Mouse (Mus musculus): ENCODE measurements around the gene Ppp4r3b. TPM values are rescaled to one million over a fixed set of nuclear protein-coding genes. Genes with fewer than 3 reads are reported as not detected.
A peak's percentile ranks its signal among the peaks of the same experiment; 100 is the strongest.

The Ppp4r3b gene
- total and polyA plus RNA-seq, 3 experiments: 58.9 to 145 (median 95.7) TPM

GRCm38 (mm10) chr11:29188981-29189380, 16.3 kb downstream of the Ppp4r3b start:
- Histone ChIP-seq H3K27ac (ENCODE audit: control insufficient read depth, low read depth, low read length) (no peak overlapping the region), H3K36me3 (ENCODE audit: control insufficient read depth in 1 of 2, insufficient read depth in 2 of 2, low read length in 2 of 2) (peaks cover 13 to 62% of the 10 kb centered on the region in 2 experiments), H3K4me1 (ENCODE audit: control insufficient read depth in 1 of 2, insufficient read depth in 2 of 2, low read length in 2 of 2) (peaks cover 0 to 6% of the 10 kb centered on the region in 2 experiments; a peak in 1 of 4 replicates), H3K27me3 (ENCODE audit: control insufficient read depth in 1 of 2, insufficient read depth in 2 of 2, low read length in 2 of 2) (no peaks in the 10 kb centered on the region), H3K9me3 (replicated peaks; ENCODE audit: insufficient read depth, low read length) (no peaks in the 10 kb centered on the region), H3K79me2 (ENCODE audit: control insufficient read depth, insufficient read depth, low read length, poor library complexity) (no peaks in the 10 kb centered on the region; the same call in 1 of the 2 replicates), H3K4me3 (ENCODE audit: control insufficient read depth in 1 of 2, insufficient read depth in 1 of 2, low read depth in 2 of 2, low read length in 2 of 2) (no peak overlapping the region), H3K9ac (ENCODE audit: control insufficient read depth, low read depth, low read length, poor library complexity, severe bottlenecking) (no peak overlapping the region)
- DNase-seq (ENCODE audit: low read depth, low spot score): no peak
- no peak for TF ChIP-seq MAX (IDR thresholded peaks at IDR 0.05; ENCODE audit: low read length)
- TF ChIP-seq USF1 (IDR thresholded peaks at IDR 0.05; ENCODE audit: low read depth, low read length): peak; percentile 49; the same call in 1 of the 2 replicates

GRCm38 (mm10) chr11:29203653-29204052, 31.0 kb downstream of the Ppp4r3b start:
- no peaks in the 10 kb centered on the region for H3K27me3 ChIP-seq (ENCODE audit: control insufficient read depth in 1 of 2, insufficient read depth in 2 of 2, low read length in 2 of 2)
- no peaks in the 10 kb centered on the region for H3K4me1 ChIP-seq (ENCODE audit: control insufficient read depth in 1 of 2, insufficient read depth in 2 of 2, low read length in 2 of 2)
- H3K9ac ChIP-seq (ENCODE audit: control insufficient read depth, low read depth, low read length, poor library complexity, severe bottlenecking): no peak overlapping the region
- H3K36me3 ChIP-seq (ENCODE audit: control insufficient read depth in 1 of 2, insufficient read depth in 2 of 2, low read length in 2 of 2): peaks cover 0 to 64% of the 10 kb centered on the region in 2 experiments; a peak in 2 of 4 replicates
- H3K9me3 ChIP-seq (replicated peaks; ENCODE audit: insufficient read depth, low read length): no peaks in the 10 kb centered on the region
- DNase-seq (ENCODE audit: low read depth, low spot score): peak; percentile 50
- TF ChIP-seq ETS1 (IDR thresholded peaks at IDR 0.05; ENCODE audit: low read depth, low read length) (no peak), POLR2AphosphoS5 (IDR thresholded peaks at IDR 0.05; ENCODE audit: borderline replicate concordance, low read depth, low read length) (no peak), CTCF (IDR thresholded peaks at IDR 0.05 in 2 of 3, conservative IDR thresholded peaks at IDR 0.05 in 1 of 3; ENCODE audit: control insufficient read depth in 1 of 3, insufficient read depth in 1 of 3, low read depth in 2 of 3, low read length in 3 of 3, poor library complexity in 1 of 3, severe bottlenecking in 1 of 3) (peak in 1 of 3 experiments; percentile 34; a peak in 2 of 6 replicates), ZKSCAN1 (IDR thresholded peaks at IDR 0.05; ENCODE audit: low read depth, low read length) (no peak), ZMIZ1 (IDR thresholded peaks at IDR 0.05; ENCODE audit: low read depth, low read length) (no peak), USF1 (IDR thresholded peaks at IDR 0.05; ENCODE audit: low read depth, low read length) (no peak), TBP (IDR thresholded peaks at IDR 0.05; ENCODE audit: low read depth, low read length) (no peak), SMC3 (IDR thresholded peaks at IDR 0.05; ENCODE audit: low read depth, low read length) (peak; percentile 31; the same call in 1 of the 2 replicates), RAD21 (IDR thresholded peaks at IDR 0.05; ENCODE audit: low read depth, low read length) (peak; percentile 30), POLR2AphosphoS2 (IDR thresholded peaks at IDR 0.05; ENCODE audit: low read length) (no peak)
- H3K4me3 ChIP-seq (ENCODE audit: control insufficient read depth in 1 of 2, insufficient read depth in 1 of 2, low read depth in 2 of 2, low read length in 2 of 2): no peak overlapping the region
- no peaks in the 10 kb centered on the region for H3K79me2 ChIP-seq (ENCODE audit: control insufficient read depth, insufficient read depth, low read length, poor library complexity)
- no peak overlapping the region for H3K27ac ChIP-seq (ENCODE audit: control insufficient read depth, low read depth, low read length)

- DNase-seq (ENCODE audit: low read depth, low spot score): no peak
- Histone ChIP-seq H3K9ac (ENCODE audit: control insufficient read depth, low read depth, low read length, poor library complexity, severe bottlenecking) (no peak overlapping the region), H3K79me2 (ENCODE audit: control insufficient read depth, insufficient read depth, low read length, poor library complexity) (no peaks in the 10 kb centered on the region), H3K9me3 (replicated peaks; ENCODE audit: insufficient read depth, low read length) (no peaks in the 10 kb centered on the region), H3K36me3 (ENCODE audit: control insufficient read depth in 1 of 2, insufficient read depth in 2 of 2, low read length in 2 of 2) (peaks cover 3 to 74% of the 10 kb centered on the region in 2 experiments), H3K27me3 (ENCODE audit: control insufficient read depth in 1 of 2, insufficient read depth in 2 of 2, low read length in 2 of 2) (no peaks in the 10 kb centered on the region), H3K4me3 (ENCODE audit: control insufficient read depth in 1 of 2, insufficient read depth in 1 of 2, low read depth in 2 of 2, low read length in 2 of 2) (no peak overlapping the region), H3K27ac (ENCODE audit: control insufficient read depth, low read depth, low read length) (no peak overlapping the region), H3K4me1 (ENCODE audit: control insufficient read depth in 1 of 2, insufficient read depth in 2 of 2, low read length in 2 of 2) (no peaks in the 10 kb centered on the region)
- TF ChIP-seq CHD2 (IDR thresholded peaks at IDR 0.05; ENCODE audit: low read length) (no peak), MAZ (IDR thresholded peaks at IDR 0.05; ENCODE audit: low read depth, low read length) (no peak), ZMIZ1 (IDR thresholded peaks at IDR 0.05; ENCODE audit: low read depth, low read length) (0 out of 2 replicates have a peak, but pooled peaks have one; percentile 15), KAT2A (conservative IDR thresholded peaks at IDR 0.05; ENCODE audit: low read depth, low read length) (no peak)
These were observed 37.1 kb downstream of the Ppp4r3b start for GRCm38 (mm10) chr11:29209774-29210173.
